Mouse (Mus musculus) testis, adult 2 months (tissue): ENCODE data around the gene Ttc28.

Experiments
- CTCF ChIP-seq: fragments of 200-500 bp; IDR thresholded peaks from 2 replicates; pipeline ENCODE4 v1.5.1; 2012; ENCODE audit warnings: low read depth, mild to moderate bottlenecking, inconsistent platforms, low read length, moderate library complexity; ENCODE audit not compliant: control insufficient read depth, insufficient read depth, insufficient replicate concordance
- POLR2A ChIP-seq: fragments of 200-500 bp; IDR thresholded peaks from 2 replicates; pipeline ENCODE4 v1.6.1; 2012; ENCODE audit warnings: low read depth, mild to moderate bottlenecking, inconsistent platforms, low read length, moderate library complexity; ENCODE audit not compliant: control insufficient read depth

- TF ChIP-seq CTCF (no peak), POLR2A (no peak)
Observed at GRCm38 (mm10) chr5:111111378-111111777, 231.8 kb downstream of the Ttc28 start.
